Mouse (Mus musculus) liver, postnatal 0 days (tissue): ENCODE results near the gene Csnk1g2.

Experiments
- CTCF ChIP-seq: sonication (generic); IDR thresholded peaks from 2 replicates; pipeline ENCODE4 v1.5.1; 2016; ENCODE audit warnings: antibody characterized with exemption, low read depth
- EP300 ChIP-seq: IDR thresholded peaks from 2 replicates; pipeline ENCODE4 v1.6.1; 2016; ENCODE audit warnings: antibody characterized with exemption, low read depth, mild to moderate bottlenecking

DNA sequence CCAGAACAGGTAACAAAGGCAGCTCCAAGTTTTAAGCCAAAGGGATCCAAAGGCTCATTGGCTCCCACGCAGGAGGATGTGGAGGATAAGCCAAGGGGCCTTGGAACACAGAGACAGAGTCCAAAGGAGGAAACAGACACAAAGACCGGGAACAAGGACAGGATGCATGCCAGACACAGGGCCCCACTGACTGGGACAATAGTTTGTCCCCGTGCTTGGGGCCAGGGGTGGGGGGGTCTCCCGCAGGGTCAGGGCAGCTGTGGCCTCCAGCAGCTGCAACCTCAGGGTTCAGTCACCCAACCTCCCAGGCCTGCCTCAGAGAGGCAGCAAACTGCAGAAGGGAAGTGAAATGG, 35.4 kb upstream of the Csnk1g2 start:
- TF ChIP-seq CTCF (no peak), EP300 (no peak)
